Mouse (Mus musculus) spleen, postnatal 4 days (tissue): ENCODE data around the gene Col6a6.
A peak's percentile ranks its signal among the peaks of the same experiment; 100 is the strongest.
"Not testable (repeated sequence)": the region's sequence is repeated elsewhere in the genome, so short reads cannot be mapped to it uniquely, and the experiment has no call there.

Experiments
- DNase-seq, 2 experiments: peaks; one replicate each; pipeline ENCODE4 v3.0.0; 2022; ENCODE audit warnings: low spot score in 2 of 2

The Col6a6 gene

GRCm38 (mm10) chr9:105670916-105671315, 157.0 kb downstream of the Col6a6 start:
- no peak for DNase-seq

DNA sequence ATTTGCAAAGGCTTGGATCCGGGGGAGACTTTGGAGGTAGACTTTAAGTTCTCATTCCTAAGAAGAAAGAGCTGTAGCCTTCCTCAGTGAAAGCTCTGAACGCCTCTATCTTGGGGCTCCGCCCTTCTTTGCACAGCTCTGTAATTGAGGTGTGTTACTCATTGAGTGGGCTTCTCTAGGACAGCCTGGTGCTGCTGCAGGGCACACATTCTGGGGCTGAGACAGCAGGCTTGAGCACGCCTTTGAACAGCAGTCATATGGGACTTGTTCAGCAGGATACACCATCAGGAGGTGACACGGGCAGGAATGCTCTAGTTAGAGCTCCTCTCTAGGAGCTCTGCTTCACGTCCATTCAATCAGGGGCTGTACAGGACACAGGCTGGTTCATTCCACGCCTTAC, 162.7 kb downstream of the Col6a6 start:
- no peak for DNase-seq

DNA sequence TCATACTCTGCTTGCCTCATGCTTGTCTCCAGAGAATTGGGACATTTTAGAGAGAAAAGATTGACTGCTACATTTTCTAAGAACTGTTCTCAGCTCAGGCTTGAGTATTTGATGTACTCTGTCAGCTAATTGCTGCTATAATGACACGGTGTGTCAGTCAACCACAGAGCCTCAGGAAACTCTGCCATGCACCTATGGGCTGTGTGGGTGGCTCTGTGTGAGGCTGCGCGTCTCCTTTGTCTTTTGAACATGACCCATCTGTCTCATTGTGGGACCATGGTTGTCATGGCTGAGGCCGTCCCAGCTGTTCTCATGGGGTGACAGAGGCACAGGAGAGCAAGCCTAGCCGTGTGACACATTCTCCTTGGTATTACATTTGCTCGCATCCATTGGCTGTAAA, 168.1 kb downstream of the Col6a6 start:
- peak in 1 of 2 experiments; percentile 23 for DNase-seq

DNA sequence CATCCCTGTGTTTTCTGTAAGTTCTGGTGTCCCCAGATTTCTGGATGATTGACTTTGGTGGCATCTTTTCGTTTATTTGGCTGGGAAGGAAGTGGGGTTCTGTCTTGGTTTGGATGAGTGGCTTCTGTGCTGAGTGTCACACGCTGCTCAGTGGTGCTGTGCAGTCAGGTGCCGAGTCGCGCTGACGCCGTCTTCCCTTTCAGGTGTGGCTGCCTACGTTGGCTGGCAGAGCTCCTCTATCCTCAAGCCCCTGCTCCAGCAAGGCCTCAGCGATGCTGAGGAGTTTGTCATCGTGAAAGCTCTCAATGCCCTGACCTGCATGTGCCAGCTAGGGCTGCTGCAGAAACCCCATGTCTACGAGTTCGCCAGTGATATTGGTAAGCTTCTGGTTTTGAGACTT, 169.7 kb downstream of the Col6a6 start:
- DNase-seq, result no peak

GRCm38 (mm10) chr9:105656189-105656588, 171.8 kb downstream of the Col6a6 start:
- DNase-seq, result no peak

DNA sequence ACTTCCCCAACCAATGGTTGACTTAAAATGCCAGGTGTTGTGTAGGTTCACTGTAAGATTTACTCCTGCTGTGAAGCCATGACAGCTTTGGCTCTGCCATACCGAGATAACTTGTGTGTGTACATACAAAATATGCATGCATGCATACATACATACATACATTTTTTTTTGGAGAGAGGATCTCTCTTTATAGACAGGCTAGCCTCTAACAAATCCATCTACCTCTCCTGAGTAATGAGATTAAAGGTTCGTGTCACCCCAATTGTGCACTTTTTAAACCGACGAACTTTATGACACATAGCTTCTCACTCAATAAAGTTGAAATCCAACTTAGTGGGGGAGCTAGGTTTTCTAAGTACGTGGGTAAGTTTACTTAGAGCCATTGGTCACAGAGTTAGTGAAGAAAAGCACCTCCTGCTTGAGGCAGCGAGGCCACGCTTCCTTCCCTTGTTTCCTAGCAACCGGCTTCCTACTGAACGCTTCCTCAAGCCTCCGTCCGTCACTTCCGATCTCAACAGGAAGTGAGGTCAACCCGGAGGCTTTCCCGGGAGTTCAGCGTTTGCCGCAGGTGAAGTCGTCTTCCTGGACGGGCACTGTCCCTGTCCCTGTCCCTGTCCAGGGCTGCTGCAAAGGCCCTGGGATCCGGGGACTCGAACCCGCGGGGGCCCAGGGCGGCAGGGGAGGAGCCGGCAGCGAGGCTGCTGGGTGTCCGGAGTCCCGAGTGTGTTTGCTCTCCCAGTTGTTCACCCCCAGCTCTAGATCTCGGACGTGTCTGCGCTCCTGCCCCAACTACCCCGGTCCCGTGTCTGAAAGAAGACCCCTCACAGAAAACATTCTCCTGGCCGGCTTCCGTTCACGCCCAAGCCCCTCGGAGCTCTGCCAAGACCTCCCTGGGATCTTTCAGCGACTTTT, 185.2 kb downstream of the Col6a6 start, which contains the start of gene Pik3r4:
Gene Pik3r4 (plus strand): TSS at position 519 of the 912 bp plus-strand sequence.
- peak; percentile 68 to 79 for DNase-seq

GRCm38 (mm10) chr9:105641377-105641776, 186.6 kb downstream of the Col6a6 start:
- DNase-seq, result not testable (repeated sequence)
